In the genomic region with DNA sequence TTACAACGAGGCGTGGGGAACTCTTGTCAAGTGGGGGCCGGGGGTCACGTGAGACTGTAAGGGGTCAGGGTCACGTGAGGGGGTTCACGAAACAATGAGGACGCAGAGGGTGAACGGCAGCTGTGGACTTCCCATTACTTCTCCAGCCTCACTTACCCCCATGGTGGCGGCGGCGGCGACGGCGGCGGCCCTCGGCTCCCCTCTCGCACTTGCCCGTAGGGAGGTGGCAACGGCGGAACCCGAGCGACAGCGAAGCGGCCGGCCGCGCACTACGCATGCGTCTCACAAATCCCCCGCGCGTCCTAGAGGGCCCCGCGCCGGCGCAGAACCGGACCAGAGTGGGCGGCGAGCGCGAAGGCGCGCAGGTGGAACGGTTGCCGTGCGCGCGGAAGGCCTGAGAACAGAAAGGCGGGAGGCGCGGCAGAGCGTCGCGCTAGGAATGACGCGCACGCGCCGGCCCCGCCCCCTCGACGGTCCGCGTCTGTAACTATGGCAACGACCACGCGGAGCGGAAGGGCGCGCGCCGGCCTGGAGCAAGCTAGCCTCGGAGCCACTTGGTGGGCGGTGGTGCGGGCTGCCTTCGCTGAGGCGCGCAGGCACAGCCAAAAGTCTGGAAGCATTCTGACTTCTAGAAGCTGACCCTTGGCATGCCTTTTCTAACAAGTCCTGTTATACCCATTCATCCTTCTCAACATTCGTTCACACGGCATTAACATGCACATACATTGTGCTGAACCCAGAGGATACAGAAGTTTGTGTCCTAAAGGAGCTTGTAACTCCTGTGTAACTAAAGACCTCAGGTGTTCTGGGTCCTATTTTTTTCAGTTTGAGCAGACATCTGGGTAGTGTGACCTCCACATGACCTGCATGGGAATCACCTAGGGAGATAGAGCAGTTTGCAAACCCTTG, we compare ENCODE assay signal across 8 mouse cellular contexts. TPM values are rescaled to one million over a fixed set of nuclear protein-coding genes. Genes with fewer than 3 reads are reported as not detected.
DNase-seq lines count a peak whose midpoint lies in the region; ATAC-seq and TF ChIP-seq lines count a peak whose summit lies in the region.

Naa40 (minus strand) TSS at position 402 of the 909 bp plus-strand sequence.

- H3K27ac ChIP-seq in forebrain, embryonic 15.5 days (replicated peaks), result peak within 1 kb of the TSS; percentile 77

- no peak for TF ChIP-seq POLR2A in lung, adult 2 months (IDR thresholded peaks at IDR 0.05; ENCODE audit: borderline replicate concordance, extremely low read depth, low read depth, low read length)

- peak within 1 kb of the TSS; percentile 75 for H3K9ac ChIP-seq in forebrain, embryonic 15.5 days (replicated peaks)

- no peak for TF ChIP-seq CTCF in lung, adult 2 months (IDR thresholded peaks at IDR 0.05; ENCODE audit: insufficient read depth, low read length)

- intact Hi-C loops in heart, postnatal 25 days (cut with DNase I), result no loop called here

- peak; percentile 96 for ATAC-seq in forebrain, embryonic 15.5 days (replicated peaks)
- peak; percentile 88 for ATAC-seq in neutrophil, adult 5-6 weeks (ENCODE audit: extremely low read depth, insufficient number of reproducible peaks, low FRiP score, poor library complexity, severe bottlenecking)

- H3K9me3 ChIP-seq in forebrain, embryonic 15.5 days, result no peaks in the 10 kb centered on the region

- peaks cover 20% of the 10 kb centered on the region for H3K4me1 ChIP-seq in forebrain, embryonic 15.5 days
- H3K4me1 ChIP-seq in lung, adult 2 months (ENCODE audit: control insufficient read depth, insufficient read depth, low read length), result peaks cover 6% of the 10 kb centered on the region

- peak; percentile 95 for DNase-seq in ES-CJ7 (ENCODE audit: low read depth, low spot score)
- peak; percentile 94 for DNase-seq in cerebellum, adult 11 months
- DNase-seq in heart, postnatal 25 days (ENCODE audit: low spot score), result peak; percentile 79
- peak; percentile 88 to 93 for DNase-seq in layer of hippocampus, adult 18-20 months (ENCODE audit: low spot score in 2 of 2)
- peak; percentile 90 for DNase-seq in lung, adult 2 months
- peak; percentile 87 to 90 for DNase-seq in thymus, adult 18-20 months

- H3K27me3 ChIP-seq in forebrain, embryonic 15.5 days, result no peaks in the 10 kb centered on the region

- WGBS in forebrain, embryonic 15.5 days, result under 1% methylated on average over 79 of the region's 80 CpGs
- WGBS in lung, adult 2 months, result under 1% methylated on average over 80 of the region's 80 CpGs

- no peaks in the 10 kb centered on the region for H3K36me3 ChIP-seq in forebrain, embryonic 15.5 days

- H3K4me2 ChIP-seq in forebrain, embryonic 15.5 days (replicated peaks), result peak within 1 kb of the TSS; percentile 94

- H3K4me3 ChIP-seq in forebrain, embryonic 15.5 days, result peak within 1 kb of the TSS; percentile 59
- H3K4me3 ChIP-seq in lung, adult 2 months (replicated peaks; ENCODE audit: extremely low read depth, low read depth, low read length), result peak within 1 kb of the TSS; percentile 96

RNA-seq across cellular contexts. Expression of gene Naa40, which starts in this region (rescaled TPM):
- 69.2 and 69.5 TPM in 2 replicates for polyA plus RNA-seq in forebrain, embryonic 15.5 days (2015; fragmentation: Nextera tagmentation; extraction: Ambion mirVana)
- 10 to 100 TPM; 14.4 to 17.7 TPM for total RNA-seq in heart, postnatal 25 days (2021)
- total RNA-seq in layer of hippocampus, adult 18-20 months (2021), result 10 to 100 TPM; 28.5 to 29.8 TPM
- 14.9 and 18.5 TPM in 2 replicates for polyA plus RNA-seq in lung, adult 2 months (2012; rRNA removed)
- 19.6 and 24.4 TPM in 2 replicates for total RNA-seq in neutrophil, adult 5-6 weeks (2017)

Comparison
In these comparisons a context has a peak if more than half of its experiments do, and no peak if none do; other contexts are left out.
1. Peak in every context shown above with its lines: DNase-seq, ATAC-seq, H3K4me3 ChIP-seq and H3K27ac ChIP-seq.